Comparison of ENCODE assay signal across 8 mouse cellular contexts in the genomic region with DNA sequence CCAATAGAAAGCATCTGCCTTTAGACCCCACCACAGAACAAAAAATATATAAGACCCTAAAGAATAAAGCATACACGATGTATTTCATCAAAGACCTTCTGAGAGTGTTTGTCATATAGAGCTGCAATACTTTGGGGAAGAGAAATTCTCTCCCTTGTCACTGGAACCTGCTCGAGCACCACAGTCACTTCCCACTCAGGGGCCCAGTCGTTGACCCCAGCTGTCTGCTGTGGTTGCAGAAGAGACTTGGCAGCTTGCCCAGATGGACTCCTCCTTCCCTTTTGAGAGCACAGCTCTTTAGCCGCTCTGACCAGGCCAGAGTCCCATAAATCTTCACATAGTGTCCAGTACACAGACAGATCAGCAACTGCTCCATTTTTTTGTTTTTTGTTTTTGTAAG. TPM values are rescaled to one million over a fixed set of nuclear protein-coding genes. Genes with fewer than 3 reads are reported as not detected.
DNase-seq lines count a peak whose midpoint lies in the region; ATAC-seq lines count a peak whose summit lies in the region.

No protein-coding gene starts in this region.

- DNase-seq in cerebellum, adult 9-10 months = peak; percentile 1
- no peak for DNase-seq in cerebellum, adult 11 months
- peak; percentile 81 for DNase-seq in A20 (ENCODE audit: low read depth, low spot score)
- peak; percentile 36 for DNase-seq in embryo, embryonic 10.5 days (ENCODE audit: low spot score)
- DNase-seq in heart, postnatal 25 days (ENCODE audit: low spot score) = peak; percentile 52
- peak; percentile 3 to 15 for DNase-seq in left cerebral cortex, adult 18-20 months (ENCODE audit: low spot score in 2 of 2)
- DNase-seq in spleen, postnatal 14 days (ENCODE audit: low spot score in 2 of 2) = peak; percentile 49 to 56

- ATAC-seq in megakaryocyte, adult 5-6 weeks (ENCODE audit: poor library complexity, severe bottlenecking) = peak; percentile 93

- intact Hi-C loops in heart, postnatal 25 days (cut with DNase I) = no loop called here

RNA-seq across cellular contexts. Expression of a gene that starts 15.9 kb away (rescaled TPM):
- not detected for total RNA-seq in heart, postnatal 25 days (2021)
- total RNA-seq in left cerebral cortex, adult 18-20 months (2021) = not detected
- total RNA-seq in megakaryocyte, adult 5-6 weeks (2015) = 15.1 and 20.7 TPM in 2 replicates
- total RNA-seq in megakaryocyte, adult 5-6 weeks (2017) = 22.2 and 28.5 TPM in 2 replicates

RNA-seq across cellular contexts. Expression of a gene that starts 59.5 kb away (rescaled TPM):
- not detected for total RNA-seq in heart, postnatal 25 days (2021)
- total RNA-seq in left cerebral cortex, adult 18-20 months (2021) = not detected
- 0.23 and 1.0 TPM in 2 replicates for total RNA-seq in megakaryocyte, adult 5-6 weeks (2015)
- total RNA-seq in megakaryocyte, adult 5-6 weeks (2017) = 0.33 TPM in 1 of 2 replicates, not detected in the other

Comparison
In these comparisons a context has a peak if more than half of its experiments do, and no peak if none do; other contexts are left out.
1. RNA of a gene that starts 15.9 kb away (total RNA-seq): 15.1 to 28.5 TPM in megakaryocyte, adult 5-6 weeks; not detected in heart, postnatal 25 days and not detected in left cerebral cortex, adult 18-20 months; every median in the first group is over 10 times any median in the second.